In the genomic region with DNA sequence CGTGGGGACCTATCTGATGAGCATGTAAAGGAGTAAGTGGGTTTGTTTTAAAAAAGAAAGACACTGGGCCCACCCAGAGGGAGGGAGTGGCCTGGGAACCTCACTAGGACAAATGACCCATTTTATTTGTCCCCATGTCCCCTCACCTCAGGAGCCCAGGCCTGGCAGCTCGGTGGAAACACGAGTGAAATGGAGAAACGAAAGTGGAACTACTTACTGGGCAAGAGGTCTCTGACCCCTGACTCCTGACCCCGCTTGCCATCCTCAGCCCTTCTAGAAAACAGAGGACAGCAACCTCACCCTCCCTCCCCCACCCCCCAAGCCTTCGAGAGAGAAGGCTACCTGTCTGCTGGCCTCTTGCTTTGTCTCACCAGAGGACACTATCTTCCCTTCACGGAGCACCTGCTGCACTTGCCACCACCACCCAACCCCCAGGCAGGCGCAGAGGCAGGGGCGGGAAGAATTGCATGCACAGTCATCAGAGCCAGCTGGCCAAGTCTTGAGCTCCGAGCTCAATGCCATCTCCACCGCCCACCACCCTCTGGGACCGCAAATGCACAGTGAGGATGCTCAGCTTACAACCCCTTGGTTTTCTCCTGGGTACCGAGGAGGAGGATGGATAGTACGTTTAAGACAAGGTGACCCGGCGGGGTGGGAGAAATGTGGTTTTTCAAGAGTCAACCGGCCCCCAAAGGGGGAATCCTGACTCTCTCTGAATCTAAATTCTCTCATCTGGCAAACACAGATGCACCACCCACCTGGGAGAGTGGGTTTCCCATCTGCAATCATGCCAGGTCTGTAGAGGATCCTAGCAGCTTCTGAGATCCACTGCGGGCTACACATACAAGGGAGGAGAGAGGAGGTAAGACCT, we compare ENCODE assay signal across 10 mouse cellular contexts. TPM values are rescaled to one million over a fixed set of nuclear protein-coding genes. Genes with fewer than 3 reads are reported as not detected.
DNase-seq lines count a peak whose midpoint lies in the region; ATAC-seq lines count a peak whose summit lies in the region.
"Had no signal": no experiment of that assay in that cellular context is flagged by ENCODE, and none has a peak within 500 bp of the region (broad histone marks: within the 10 kb centered on the region; RNA-seq: fewer than 3 reads in every experiment).

No protein-coding gene starts in this region.

- H3K4me2 ChIP-seq in intestine, embryonic 16.5 days (ENCODE audit: low read depth, low read length) = no peak overlapping the region
- no peak overlapping the region for H3K4me2 ChIP-seq in intestine, embryonic 15.5 days (replicated peaks)
- no peak overlapping the region for H3K4me2 ChIP-seq in kidney, embryonic 15.5 days

- peak; percentile 74 to 81 for DNase-seq in layer of hippocampus, postnatal 14 days (ENCODE audit: low spot score in 2 of 2)
- peak; percentile 85 to 88 for DNase-seq in right cerebral cortex, postnatal 36 days (ENCODE audit: low spot score in 2 of 2)
- no peak for DNase-seq in adrenal gland, postnatal 10 days
- DNase-seq in heart, postnatal 36 days = no peak

- intact Hi-C loops in heart, postnatal 36 days (cut with DNase I) = no loop called here

- H3K9me3 ChIP-seq in intestine, embryonic 16.5 days (ENCODE audit: control insufficient read depth, low read length) = no peaks in the 10 kb centered on the region
- no peaks in the 10 kb centered on the region for H3K9me3 ChIP-seq in intestine, embryonic 15.5 days
- H3K9me3 ChIP-seq in kidney, embryonic 15.5 days (replicated peaks) = no peaks in the 10 kb centered on the region

- no peak for ATAC-seq in intestine, embryonic 16.5 days
- no peak for ATAC-seq in intestine, embryonic 15.5 days
- no peak for ATAC-seq in kidney, embryonic 15.5 days (replicated peaks; ENCODE audit: low FRiP score)
- ATAC-seq: Patski had no signal

- H3K9ac ChIP-seq in intestine, embryonic 16.5 days (ENCODE audit: low read depth, low read length) = 0 out of 2 replicates have a peak overlapping the region, but pooled peaks have one; percentile 13
- no peak overlapping the region for H3K9ac ChIP-seq in intestine, embryonic 15.5 days
- no peak overlapping the region for H3K9ac ChIP-seq in kidney, embryonic 15.5 days

- no peak overlapping the region for H3K27ac ChIP-seq in intestine, embryonic 16.5 days (ENCODE audit: low read length)
- no peak overlapping the region for H3K27ac ChIP-seq in intestine, embryonic 15.5 days
- 0 out of 2 replicates have a peak overlapping the region, but pooled peaks have one; percentile 44 for H3K27ac ChIP-seq in brown adipose tissue, adult 24 weeks (replicated peaks; ENCODE audit: low read depth, low read length)
- no peak overlapping the region for H3K27ac ChIP-seq in kidney, embryonic 15.5 days

- H3K27me3 ChIP-seq in intestine, embryonic 16.5 days (replicated peaks; ENCODE audit: control insufficient read depth, insufficient read depth, low read length) = no peaks in the 10 kb centered on the region
- no peaks in the 10 kb centered on the region for H3K27me3 ChIP-seq in intestine, embryonic 15.5 days (replicated peaks)
- no peaks in the 10 kb centered on the region for H3K27me3 ChIP-seq in kidney, embryonic 15.5 days
- H3K27me3 ChIP-seq: Patski had no signal

- H3K4me3 ChIP-seq in intestine, embryonic 16.5 days (ENCODE audit: low read length) = no peak overlapping the region
- H3K4me3 ChIP-seq in intestine, embryonic 15.5 days (replicated peaks) = no peak overlapping the region
- H3K4me3 ChIP-seq in brown adipose tissue, adult 24 weeks (ENCODE audit: insufficient read depth, low read depth, low read length) = peak overlapping the region; percentile 24
- no peak overlapping the region for H3K4me3 ChIP-seq in kidney, embryonic 15.5 days (replicated peaks)
- H3K4me3 ChIP-seq: myocyte had no signal

- 67% methylated on average over 18 of the region's 18 CpGs for WGBS in intestine, embryonic 16.5 days
- WGBS in intestine, embryonic 15.5 days = 69% methylated on average over 18 of the region's 18 CpGs
- WGBS in kidney, embryonic 15.5 days = 57% methylated on average over 18 of the region's 18 CpGs

- H3K36me3 ChIP-seq in intestine, embryonic 16.5 days (ENCODE audit: control insufficient read depth, insufficient read depth, low read length) = no peaks in the 10 kb centered on the region
- no peaks in the 10 kb centered on the region for H3K36me3 ChIP-seq in intestine, embryonic 15.5 days
- no peaks in the 10 kb centered on the region for H3K36me3 ChIP-seq in kidney, embryonic 15.5 days

- peaks cover 78% of the 10 kb centered on the region for H3K4me1 ChIP-seq in intestine, embryonic 16.5 days (ENCODE audit: control insufficient read depth, insufficient read depth, low read length)
- H3K4me1 ChIP-seq in intestine, embryonic 15.5 days (replicated peaks) = peaks cover 59% of the 10 kb centered on the region
- peaks cover 63% of the 10 kb centered on the region for H3K4me1 ChIP-seq in brown adipose tissue, adult 24 weeks (ENCODE audit: control insufficient read depth, insufficient read depth, insufficient read length, low read length)
- peaks cover 78% of the 10 kb centered on the region for H3K4me1 ChIP-seq in kidney, embryonic 15.5 days

RNA-seq across cellular contexts. Expression of a gene that starts 9.1 kb away (rescaled TPM):
- 51.4 and 57.1 TPM in 2 replicates for polyA plus RNA-seq in intestine, embryonic 16.5 days (2015; fragmentation: Nextera tagmentation; extraction: Ambion mirVana)
- polyA plus RNA-seq in intestine, embryonic 15.5 days (2015; fragmentation: Nextera tagmentation; extraction: Ambion mirVana) = 39.1 and 40.1 TPM in 2 replicates
- polyA plus RNA-seq in brown adipose tissue, adult 24 weeks (2012; ENCODE audit: insufficient read depth, insufficient read length, missing spikeins) = 65.8 and 126 TPM in 2 replicates
- 10 to 100 TPM; 57.8 to 67.6 TPM for total RNA-seq in layer of hippocampus, postnatal 14 days (2021)
- polyA plus RNA-seq in kidney, embryonic 15.5 days (2015; fragmentation: Nextera tagmentation; extraction: Ambion mirVana) = 18.9 and 20.8 TPM in 2 replicates
- 10 to 100 TPM; 98.3 to 99.2 TPM for total RNA-seq in adrenal gland, postnatal 10 days (2021)
- total RNA-seq in heart, postnatal 36 days (2021) = 1 to 10 TPM; 6.8 to 8.8 TPM

RNA-seq across cellular contexts. Expression of a gene that starts 47.9 kb away (rescaled TPM):
- polyA plus RNA-seq in intestine, embryonic 16.5 days (2015; fragmentation: Nextera tagmentation; extraction: Ambion mirVana) = 19.3 and 20.2 TPM in 2 replicates
- polyA plus RNA-seq in intestine, embryonic 15.5 days (2015; fragmentation: Nextera tagmentation; extraction: Ambion mirVana) = 20.5 and 23.1 TPM in 2 replicates
- polyA plus RNA-seq in brown adipose tissue, adult 24 weeks (2012; ENCODE audit: insufficient read depth, insufficient read length, missing spikeins) = 1.6 and 2.3 TPM in 2 replicates
- total RNA-seq in layer of hippocampus, postnatal 14 days (2021) = 10 to 100 TPM; 31.0 TPM
- polyA plus RNA-seq in kidney, embryonic 15.5 days (2015; fragmentation: Nextera tagmentation; extraction: Ambion mirVana) = 24.5 and 25.4 TPM in 2 replicates
- 1 to 10 TPM; 6.4 to 9.2 TPM for total RNA-seq in adrenal gland, postnatal 10 days (2021)
- total RNA-seq in heart, postnatal 36 days (2021) = 1 to 10 TPM; 7.6 to 7.7 TPM

RNA-seq across cellular contexts. Expression of a gene that starts 48.0 kb away (rescaled TPM):
- 16.9 and 17.2 TPM in 2 replicates for polyA plus RNA-seq in intestine, embryonic 16.5 days (2015; fragmentation: Nextera tagmentation; extraction: Ambion mirVana)
- 15.3 and 16.3 TPM in 2 replicates for polyA plus RNA-seq in intestine, embryonic 15.5 days (2015; fragmentation: Nextera tagmentation; extraction: Ambion mirVana)
- polyA plus RNA-seq in brown adipose tissue, adult 24 weeks (2012; ENCODE audit: insufficient read depth, insufficient read length, missing spikeins) = 3.5 and 4.7 TPM in 2 replicates
- total RNA-seq in layer of hippocampus, postnatal 14 days (2021) = 1 to 10 TPM; 4.9 to 5.3 TPM
- 10.0 and 10.8 TPM in 2 replicates for polyA plus RNA-seq in kidney, embryonic 15.5 days (2015; fragmentation: Nextera tagmentation; extraction: Ambion mirVana)
- 1 to 10 TPM; 4.6 to 5.1 TPM for total RNA-seq in adrenal gland, postnatal 10 days (2021)
- total RNA-seq in heart, postnatal 36 days (2021) = 1 to 10 TPM; 3.7 to 3.9 TPM

Comparison
In these comparisons a context has a peak if more than half of its experiments do, and no peak if none do; other contexts are left out.
1. DNase-seq: peak in layer of hippocampus, postnatal 14 days (2 of 2) and right cerebral cortex, postnatal 36 days (2 of 2); none in adrenal gland, postnatal 10 days (single experiment) and heart, postnatal 36 days (0 of 2).